Mouse (Mus musculus): Measurements from ENCODE around the gene Dpm2. TPM values are rescaled to one million over a fixed set of nuclear protein-coding genes. Genes with fewer than 3 reads are reported as not detected.

Gene Dpm2
- polyA plus RNA-seq, 1 experiment: 1.2 TPM

- Histone ChIP-seq H3K27me3 (ENCODE audit: control insufficient read depth) (peaks cover 33% of the 10 kb centered on the region), H3K4me1 (ENCODE audit: control insufficient read depth) (no peaks in the 10 kb centered on the region), H3K36me3 (ENCODE audit: control insufficient read depth) (no peaks in the 10 kb centered on the region), H3K9me3 (ENCODE audit: control insufficient read depth, low read length) (no peaks in the 10 kb centered on the region; the same call in 1 of the 2 replicates), H3K4me3 (replicated peaks) (no peak overlapping the region)
- TF ChIP-seq GATA1 (IDR thresholded peaks at IDR 0.05; ENCODE audit: low read length) (no peak), TAL1 (IDR thresholded peaks at IDR 0.05; ENCODE audit: low read length) (no peak)
Observed at GRCm38 (mm10) chr2:32541333-32541908, 29.2 kb upstream of the Dpm2 start.

GRCm38 (mm10) chr2:32541986-32542573 is 28.6 kb upstream of the Dpm2 start:
- TF ChIP-seq TAL1 (IDR thresholded peaks at IDR 0.05; ENCODE audit: low read length): no peak
- TF ChIP-seq GATA1 (IDR thresholded peaks at IDR 0.05; ENCODE audit: low read length): no peak
- H3K36me3 ChIP-seq (ENCODE audit: control insufficient read depth): no peaks in the 10 kb centered on the region
- H3K27me3 ChIP-seq (ENCODE audit: control insufficient read depth): peaks cover 26% of the 10 kb centered on the region

GRCm38 (mm10) chr2:32543031-32543449 is 27.6 kb upstream of the Dpm2 start:
- Histone ChIP-seq H3K4me3 (replicated peaks) (no peak overlapping the region), H3K9me3 (ENCODE audit: control insufficient read depth, low read length) (no peaks in the 10 kb centered on the region), H3K4me1 (ENCODE audit: control insufficient read depth) (no peaks in the 10 kb centered on the region), H3K27me3 (ENCODE audit: control insufficient read depth) (peaks cover 17% of the 10 kb centered on the region), H3K36me3 (ENCODE audit: control insufficient read depth) (no peaks in the 10 kb centered on the region)
- TF ChIP-seq TAL1 (IDR thresholded peaks at IDR 0.05; ENCODE audit: low read length): no peak
- no peak for TF ChIP-seq GATA1 (IDR thresholded peaks at IDR 0.05; ENCODE audit: low read length)

More at GRCm38 (mm10) chr2:32541986-32542573, 28.6 kb upstream of the Dpm2 start:
- H3K4me3 ChIP-seq (replicated peaks): no peak overlapping the region
- no peaks in the 10 kb centered on the region; the same call in 1 of the 2 replicates for H3K9me3 ChIP-seq (ENCODE audit: control insufficient read depth, low read length)
- H3K4me1 ChIP-seq (ENCODE audit: control insufficient read depth): no peaks in the 10 kb centered on the region

- Histone ChIP-seq H3K36me3 (ENCODE audit: control insufficient read depth) (no peaks in the 10 kb centered on the region), H3K4me1 (ENCODE audit: control insufficient read depth) (no peaks in the 10 kb centered on the region), H3K27me3 (ENCODE audit: control insufficient read depth) (no peaks in the 10 kb centered on the region), H3K4me3 (replicated peaks) (no peak overlapping the region), H3K9me3 (ENCODE audit: control insufficient read depth, low read length) (no peaks in the 10 kb centered on the region)
- no peak for TF ChIP-seq GATA1 (IDR thresholded peaks at IDR 0.05; ENCODE audit: low read length)
- TF ChIP-seq TAL1 (IDR thresholded peaks at IDR 0.05; ENCODE audit: low read length): no peak
Observed at GRCm38 (mm10) chr2:32546951-32547350, 23.7 kb upstream of the Dpm2 start.

GRCm38 (mm10) chr2:32547380-32547779 is 23.3 kb upstream of the Dpm2 start:
- H3K36me3 ChIP-seq (ENCODE audit: control insufficient read depth): no peaks in the 10 kb centered on the region

GRCm38 (mm10) chr2:32547964-32548739 is 22.5 kb upstream of the Dpm2 start:
- no peaks in the 10 kb centered on the region for H3K27me3 ChIP-seq (ENCODE audit: control insufficient read depth)
- H3K9me3 ChIP-seq (ENCODE audit: control insufficient read depth, low read length): no peaks in the 10 kb centered on the region
- TF ChIP-seq TAL1 (IDR thresholded peaks at IDR 0.05; ENCODE audit: low read length) (no peak), GATA1 (IDR thresholded peaks at IDR 0.05; ENCODE audit: low read length) (no peak)
- H3K36me3 ChIP-seq (ENCODE audit: control insufficient read depth): no peaks in the 10 kb centered on the region
- no peaks in the 10 kb centered on the region for H3K4me1 ChIP-seq (ENCODE audit: control insufficient read depth)
- H3K4me3 ChIP-seq (replicated peaks): no peak overlapping the region

More at GRCm38 (mm10) chr2:32547380-32547779, 23.3 kb upstream of the Dpm2 start:
- Histone ChIP-seq H3K27me3 (ENCODE audit: control insufficient read depth) (no peaks in the 10 kb centered on the region), H3K4me3 (replicated peaks) (no peak overlapping the region), H3K4me1 (ENCODE audit: control insufficient read depth) (no peaks in the 10 kb centered on the region), H3K9me3 (ENCODE audit: control insufficient read depth, low read length) (no peaks in the 10 kb centered on the region)
- TF ChIP-seq TAL1 (IDR thresholded peaks at IDR 0.05; ENCODE audit: low read length): no peak
- no peak for TF ChIP-seq GATA1 (IDR thresholded peaks at IDR 0.05; ENCODE audit: low read length)

GRCm38 (mm10) chr2:32549171-32549570 is 21.5 kb upstream of the Dpm2 start:
- no peak overlapping the region for H3K4me3 ChIP-seq (replicated peaks)
- TF ChIP-seq TAL1 (IDR thresholded peaks at IDR 0.05; ENCODE audit: low read length): no peak
- TF ChIP-seq GATA1 (IDR thresholded peaks at IDR 0.05; ENCODE audit: low read length): no peak
- no peaks in the 10 kb centered on the region for H3K27me3 ChIP-seq (ENCODE audit: control insufficient read depth)
- no peaks in the 10 kb centered on the region for H3K36me3 ChIP-seq (ENCODE audit: control insufficient read depth)
- peaks cover 2% of the 10 kb centered on the region; the same call in 1 of the 2 replicates for H3K4me1 ChIP-seq (ENCODE audit: control insufficient read depth)
- H3K9me3 ChIP-seq (ENCODE audit: control insufficient read depth, low read length): no peaks in the 10 kb centered on the region

GRCm38 (mm10) chr2:32549764-32550163 is 20.9 kb upstream of the Dpm2 start:
- no peak overlapping the region for H3K4me3 ChIP-seq (replicated peaks)
- TF ChIP-seq TAL1 (IDR thresholded peaks at IDR 0.05; ENCODE audit: low read length): no peak
- no peak for TF ChIP-seq GATA1 (IDR thresholded peaks at IDR 0.05; ENCODE audit: low read length)
- no peaks in the 10 kb centered on the region for H3K27me3 ChIP-seq (ENCODE audit: control insufficient read depth)
- no peaks in the 10 kb centered on the region for H3K36me3 ChIP-seq (ENCODE audit: control insufficient read depth)
- no peaks in the 10 kb centered on the region for H3K9me3 ChIP-seq (ENCODE audit: control insufficient read depth, low read length)
- peaks cover 2% of the 10 kb centered on the region; the same call in 1 of the 2 replicates for H3K4me1 ChIP-seq (ENCODE audit: control insufficient read depth)

GRCm38 (mm10) chr2:32551236-32551635 is 19.4 kb upstream of the Dpm2 start:
- no peak for TF ChIP-seq TAL1 (IDR thresholded peaks at IDR 0.05; ENCODE audit: low read length)
- no peaks in the 10 kb centered on the region for H3K27me3 ChIP-seq (ENCODE audit: control insufficient read depth)
- no peak overlapping the region for H3K4me3 ChIP-seq (replicated peaks)
- H3K4me1 ChIP-seq (ENCODE audit: control insufficient read depth): peaks cover 2% of the 10 kb centered on the region; the same call in 1 of the 2 replicates
- no peaks in the 10 kb centered on the region for H3K9me3 ChIP-seq (ENCODE audit: control insufficient read depth, low read length)
- no peaks in the 10 kb centered on the region for H3K36me3 ChIP-seq (ENCODE audit: control insufficient read depth)
